ENCODE assay signal across 8 mouse cellular contexts in genomic region chr12:75307961-75308951, GRCm38 (mm10). TPM values are rescaled to one million over a fixed set of nuclear protein-coding genes. Genes with fewer than 3 reads are reported as not detected.
DNase-seq lines count a peak whose midpoint lies in the region; ATAC-seq lines count a peak whose summit lies in the region.

Gene Rhoj (plus strand): TSS chr12:75308322.

- H3K4me3 ChIP-seq in liver, embryonic 16.5 days (ENCODE audit: low read depth, low read length): peak within 1 kb of the TSS; percentile 37
- peak within 1 kb of the TSS; percentile 42 for H3K4me3 ChIP-seq in neural tube, embryonic 14.5 days (ENCODE audit: low read depth, low read length)

- no peaks in the 10 kb centered on the region for H3K9me3 ChIP-seq in liver, embryonic 16.5 days (replicated peaks; ENCODE audit: control insufficient read depth, low read length)
- no peaks in the 10 kb centered on the region for H3K9me3 ChIP-seq in neural tube, embryonic 14.5 days (ENCODE audit: control insufficient read depth, low read length)

- intact Hi-C loops in heart, postnatal 36 days (cut with DNase I): loop anchor here (2.0 to 5.0 kb wide), 2 partner anchors 51 to 79 kb away; no protein-coding TSS in a partner anchor

- peak; percentile 84 for ATAC-seq in frontal cortex, adult (ENCODE audit: low TSS enrichment)
- ATAC-seq in liver, embryonic 16.5 days (ENCODE audit: low read depth): peak; percentile 52
- ATAC-seq in neural tube, embryonic 14.5 days (ENCODE audit: low read depth): peak; percentile 88

- peak within 1 kb of the TSS; percentile 26 for H3K27ac ChIP-seq in liver, embryonic 16.5 days (ENCODE audit: low read length)
- peak within 1 kb of the TSS; percentile 70 for H3K27ac ChIP-seq in neural tube, embryonic 14.5 days (ENCODE audit: low read depth, low read length)

- H3K27me3 ChIP-seq in liver, embryonic 16.5 days (ENCODE audit: control insufficient read depth, insufficient read depth, low read depth, low read length): peaks cover 19% of the 10 kb centered on the region
- no peaks in the 10 kb centered on the region for H3K27me3 ChIP-seq in neural tube, embryonic 14.5 days (ENCODE audit: control insufficient read depth, insufficient read depth, low read length)

- WGBS in liver, embryonic 16.5 days (ENCODE audit: insufficient replicate concordance): 1% methylated on average over 34 of the region's 34 CpGs
- under 1% methylated on average over 34 of the region's 34 CpGs for WGBS in neural tube, embryonic 14.5 days

- H3K4me2 ChIP-seq in liver, embryonic 16.5 days (ENCODE audit: low read depth, low read length): peak within 1 kb of the TSS; percentile 44
- peak within 1 kb of the TSS; percentile 89 for H3K4me2 ChIP-seq in neural tube, embryonic 14.5 days (ENCODE audit: low read depth, low read length)

- peak; percentile 95 for DNase-seq in Muller cell, postnatal 12 days (ENCODE audit: inconsistent ontology term)
- DNase-seq in cerebellum, adult 9-10 months: peak; percentile 29
- peak; percentile 72 to 88 for DNase-seq in heart, postnatal 36 days
- DNase-seq in layer of hippocampus, adult 11-12 months (ENCODE audit: low spot score): peak; percentile 65
- peak; percentile 61 to 65 for DNase-seq in urinary bladder, adult 18-20 months (ENCODE audit: low spot score in 2 of 2)

- 0 out of 2 replicates have a peak within 1 kb of the TSS, but pooled peaks have one; percentile 2 for H3K9ac ChIP-seq in liver, embryonic 16.5 days (ENCODE audit: low read depth, low read length)
- H3K9ac ChIP-seq in neural tube, embryonic 14.5 days (replicated peaks; ENCODE audit: low read depth, low read length): peak within 1 kb of the TSS; percentile 63

- H3K36me3 ChIP-seq in liver, embryonic 16.5 days (ENCODE audit: control insufficient read depth, insufficient read depth): no peaks in the 10 kb centered on the region
- no peaks in the 10 kb centered on the region for H3K36me3 ChIP-seq in neural tube, embryonic 14.5 days (ENCODE audit: control insufficient read depth, insufficient read depth, low read length)

- H3K4me1 ChIP-seq in liver, embryonic 16.5 days (ENCODE audit: control insufficient read depth, low read depth, low read length): no peaks in the 10 kb centered on the region
- H3K4me1 ChIP-seq in neural tube, embryonic 14.5 days (ENCODE audit: control insufficient read depth, insufficient read depth, low read length): no peaks in the 10 kb centered on the region

RNA-seq across cellular contexts. Expression of gene Rhoj, which starts in this region (rescaled TPM):
- total RNA-seq in heart, postnatal 36 days (2021): 10 to 100 TPM; 28.3 to 37.8 TPM
- polyA plus RNA-seq in liver, embryonic 16.5 days (2015; fragmentation: Nextera tagmentation; extraction: Ambion mirVana): 6.6 and 6.9 TPM in 2 replicates
- polyA plus RNA-seq in neural tube, embryonic 14.5 days (2014; fragmentation: Nextera tagmentation; extraction: Ambion mirVana): 9.1 and 23.4 TPM in 2 replicates

Comparison
In these comparisons a context has a peak if more than half of its experiments do, and no peak if none do; other contexts are left out.
1. Peak in every context shown above with its lines: DNase-seq, ATAC-seq, H3K4me3 ChIP-seq and H3K27ac ChIP-seq.
2. DNase-seq: peak in every context shown above with its lines; median percentile 95 in Muller cell, postnatal 12 days; 80 in heart, postnatal 36 days; 65 in layer of hippocampus, adult 11-12 months; 63 in urinary bladder, adult 18-20 months; 29 in cerebellum, adult 9-10 months.